Mouse (Mus musculus) brain, embryonic 18.5 days (tissue): ENCODE data around the gene Gpr162.
"Not testable (repeated sequence)": the region's sequence is repeated elsewhere in the genome, so short reads cannot be mapped to it uniquely, and the experiment has no call there.

ENCODE experiments used
- DNase-seq: peaks from one replicate; pipeline ENCODE4 v3.0.0-alpha.2; 2012; ENCODE audit warnings: low read depth, low spot score

The Gpr162 gene

GRCm38 (mm10) chr6:124863658-124864298, at the start of gene Gpr162:
Gpr162 (minus strand) TSS chr6:124863983.
- DNase-seq: no peak

GRCm38 (mm10) chr6:124913214-124913613, 49.4 kb upstream of the Gpr162 start:
- no peak for DNase-seq

GRCm38 (mm10) chr6:124911533-124912218, 47.9 kb upstream of the Gpr162 start, which contains the start of gene Lag3:
Lag3 (minus strand) TSS chr6:124911705.
- no peak for DNase-seq

- no peak for DNase-seq
These were observed 46.2 kb upstream of the Gpr162 start for GRCm38 (mm10) chr6:124910032-124910431.

- DNase-seq: no peak
These were observed 44.0 kb upstream of the Gpr162 start for GRCm38 (mm10) chr6:124907767-124908166.

GRCm38 (mm10) chr6:124904991-124905860, 41.4 kb upstream of the Gpr162 start:
- DNase-seq: no peak

GRCm38 (mm10) chr6:124904161-124904981, 40.6 kb upstream of the Gpr162 start:
- DNase-seq: peak; percentile 83

- DNase-seq: peak; percentile 77
These were observed 39.9 kb upstream of the Gpr162 start for GRCm38 (mm10) chr6:124903580-124904151.

- no peak for DNase-seq
These were observed 38.1 kb upstream of the Gpr162 start for GRCm38 (mm10) chr6:124901851-124902250.

GRCm38 (mm10) chr6:124900801-124901480, 37.2 kb upstream of the Gpr162 start:
- no peak for DNase-seq

- no peak for DNase-seq
These were observed 36.4 kb upstream of the Gpr162 start for GRCm38 (mm10) chr6:124900056-124900800.

- no peak for DNase-seq
These were observed 34.6 kb upstream of the Gpr162 start for GRCm38 (mm10) chr6:124898359-124898758.

GRCm38 (mm10) chr6:124894113-124894512, 30.3 kb upstream of the Gpr162 start:
- DNase-seq: not testable (repeated sequence)

GRCm38 (mm10) chr6:124890997-124891396, 27.2 kb upstream of the Gpr162 start:
- DNase-seq: no peak

GRCm38 (mm10) chr6:124888555-124889125, 24.9 kb upstream of the Gpr162 start:
- no peak for DNase-seq

GRCm38 (mm10) chr6:124887986-124888385, 24.2 kb upstream of the Gpr162 start, which contains the start of gene Cd4:
Cd4 (minus strand) TSS chr6:124888221.
- DNase-seq: no peak

- no peak for DNase-seq
These were observed 22.2 kb upstream of the Gpr162 start for GRCm38 (mm10) chr6:124885956-124886381.

GRCm38 (mm10) chr6:124884714-124885500, 21.1 kb upstream of the Gpr162 start:
- DNase-seq: no peak
